In the genomic region with DNA sequence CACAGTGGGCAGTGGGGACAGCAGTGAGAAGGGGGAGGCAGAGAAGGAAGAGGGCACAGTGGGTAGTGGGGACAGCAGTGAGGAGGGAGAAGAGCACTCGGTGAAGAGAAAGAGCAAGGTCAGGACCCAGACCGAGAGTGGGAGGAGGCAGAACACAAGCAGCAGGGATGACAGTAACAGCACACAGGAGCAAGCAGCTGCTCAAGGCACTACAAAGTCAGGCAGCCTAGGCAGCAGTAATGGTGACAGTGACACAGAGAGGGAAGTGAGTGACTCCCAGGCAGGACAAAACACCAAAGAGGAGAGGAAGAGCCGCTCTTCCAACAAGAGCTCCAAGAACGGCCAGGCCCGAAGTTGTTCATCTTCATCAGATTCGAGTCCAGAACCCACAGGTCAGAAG, we compare ENCODE assay signal across 10 mouse cellular contexts. TPM values are rescaled to one million over a fixed set of nuclear protein-coding genes. Genes with fewer than 3 reads are reported as not detected.
DNase-seq lines count a peak whose midpoint lies in the region; ATAC-seq lines count a peak whose summit lies in the region.
"Had no signal": no experiment of that assay in that cellular context is flagged by ENCODE, and none has a peak within 500 bp of the region (broad histone marks: within the 10 kb centered on the region; RNA-seq: fewer than 3 reads in every experiment).

No protein-coding gene starts in this region.

- 52% methylated on average over 6 of the region's 6 CpGs for WGBS in kidney, embryonic 16.5 days
- 78% methylated on average over 6 of the region's 6 CpGs for WGBS in forebrain, embryonic 10.5 days
- 68% methylated on average over 6 of the region's 6 CpGs for WGBS in limb, embryonic 12.5 days
- 59% methylated on average over 6 of the region's 6 CpGs for WGBS in neural tube, embryonic 15.5 days

- H3K9me3 ChIP-seq in kidney, embryonic 16.5 days (ENCODE audit: low read length): no peaks in the 10 kb centered on the region
- no peaks in the 10 kb centered on the region for H3K9me3 ChIP-seq in forebrain, embryonic 10.5 days
- H3K9me3 ChIP-seq in limb, embryonic 12.5 days: no peaks in the 10 kb centered on the region
- no peaks in the 10 kb centered on the region for H3K9me3 ChIP-seq in neural tube, embryonic 15.5 days (replicated peaks)

- H3K4me2 ChIP-seq in kidney, embryonic 16.5 days (replicated peaks; ENCODE audit: low read depth, low read length): peak overlapping the region; percentile 68
- peak overlapping the region; percentile 82 for H3K4me2 ChIP-seq in limb, embryonic 12.5 days
- peak overlapping the region; percentile 85 for H3K4me2 ChIP-seq in neural tube, embryonic 15.5 days

- H3K4me1 ChIP-seq in kidney, embryonic 16.5 days (ENCODE audit: insufficient read depth, low read length): peaks cover 26% of the 10 kb centered on the region
- peaks cover 38% of the 10 kb centered on the region for H3K4me1 ChIP-seq in forebrain, embryonic 10.5 days
- H3K4me1 ChIP-seq in limb, embryonic 12.5 days (replicated peaks): peaks cover 30% of the 10 kb centered on the region
- peaks cover 35% of the 10 kb centered on the region for H3K4me1 ChIP-seq in neural tube, embryonic 15.5 days

- H3K27ac ChIP-seq in kidney, embryonic 16.5 days (ENCODE audit: low read length): peak overlapping the region; percentile 90; the same call in 1 of the 2 replicates
- peak overlapping the region; percentile 93 for H3K27ac ChIP-seq in forebrain, embryonic 10.5 days
- peak overlapping the region; percentile 89 for H3K27ac ChIP-seq in limb, embryonic 12.5 days
- peak overlapping the region; percentile 92; the same call in 1 of the 2 replicates for H3K27ac ChIP-seq in neural tube, embryonic 15.5 days (replicated peaks)

- DNase-seq in kidney, postnatal 25 days: no peak
- no peak for DNase-seq in forebrain, embryonic 10.5 days (ENCODE audit: extremely low spot score, low spot score)
- no peak for DNase-seq in ovary, adult 18-20 months (ENCODE audit: low spot score)
- no peak for DNase-seq in right cerebral cortex, postnatal 36 days (ENCODE audit: low spot score in 2 of 2)
- no peak for DNase-seq in layer of hippocampus, adult 9-10 months (ENCODE audit: low spot score)
- DNase-seq: gastrocnemius, postnatal 10 days; right cerebral cortex, postnatal 25 days had no signal

- peak overlapping the region; percentile 67 for H3K9ac ChIP-seq in kidney, embryonic 16.5 days (replicated peaks; ENCODE audit: low read length)
- peak overlapping the region; percentile 68 for H3K9ac ChIP-seq in limb, embryonic 12.5 days (replicated peaks)
- peak overlapping the region; percentile 57 for H3K9ac ChIP-seq in neural tube, embryonic 15.5 days (replicated peaks)

- H3K4me3 ChIP-seq in kidney, embryonic 16.5 days (ENCODE audit: low read length): peak overlapping the region; percentile 75
- peak overlapping the region; percentile 72 for H3K4me3 ChIP-seq in forebrain, embryonic 10.5 days
- H3K4me3 ChIP-seq in limb, embryonic 12.5 days (replicated peaks): peak overlapping the region; percentile 69
- H3K4me3 ChIP-seq in neural tube, embryonic 15.5 days (replicated peaks): peak overlapping the region; percentile 71

- H3K27me3 ChIP-seq in kidney, embryonic 16.5 days (ENCODE audit: insufficient read depth, low read length): no peaks in the 10 kb centered on the region
- no peaks in the 10 kb centered on the region for H3K27me3 ChIP-seq in forebrain, embryonic 10.5 days (ENCODE audit: poor library complexity, severe bottlenecking)
- H3K27me3 ChIP-seq in limb, embryonic 12.5 days: no peaks in the 10 kb centered on the region
- no peaks in the 10 kb centered on the region for H3K27me3 ChIP-seq in neural tube, embryonic 15.5 days (replicated peaks)

- no peak for ATAC-seq in kidney, embryonic 16.5 days (ENCODE audit: low FRiP score, low TSS enrichment)
- no peak for ATAC-seq in limb, embryonic 12.5 days (ENCODE audit: insufficient number of reproducible peaks, insufficient read depth, low FRiP score, low TSS enrichment, low read depth)
- ATAC-seq in neural tube, embryonic 15.5 days (ENCODE audit: low FRiP score): no peak

- peaks cover 44% of the 10 kb centered on the region for H3K36me3 ChIP-seq in kidney, embryonic 16.5 days (ENCODE audit: insufficient read depth, low read length)
- peaks cover 82% of the 10 kb centered on the region for H3K36me3 ChIP-seq in forebrain, embryonic 10.5 days (replicated peaks)
- H3K36me3 ChIP-seq in limb, embryonic 12.5 days: peaks cover 73% of the 10 kb centered on the region
- H3K36me3 ChIP-seq in neural tube, embryonic 15.5 days: peaks cover 50% of the 10 kb centered on the region

RNA-seq across cellular contexts. Expression of gene Ino80e, which starts 1.6 kb away (rescaled TPM):
- polyA plus RNA-seq in kidney, embryonic 16.5 days (2015; fragmentation: Nextera tagmentation; extraction: Ambion mirVana): 75.3 and 88.0 TPM in 2 replicates
- 110 and 117 TPM in 2 replicates for polyA plus RNA-seq in forebrain, embryonic 10.5 days (2016; fragmentation: Nextera tagmentation; extraction: Ambion mirVana)
- 93.3 and 101 TPM in 2 replicates for polyA plus RNA-seq in limb, embryonic 12.5 days (2016; fragmentation: Nextera tagmentation; extraction: Ambion mirVana)
- polyA plus RNA-seq in neural tube, embryonic 15.5 days (2015; fragmentation: Nextera tagmentation; extraction: Ambion mirVana): 89.4 and 90.5 TPM in 2 replicates

RNA-seq across cellular contexts. Expression of gene Hirip3, which starts 2.0 kb away (rescaled TPM):
- polyA plus RNA-seq in kidney, embryonic 16.5 days (2015; fragmentation: Nextera tagmentation; extraction: Ambion mirVana): 32.6 and 42.7 TPM in 2 replicates
- 57.4 and 65.2 TPM in 2 replicates for polyA plus RNA-seq in forebrain, embryonic 10.5 days (2016; fragmentation: Nextera tagmentation; extraction: Ambion mirVana)
- 46.1 and 50.7 TPM in 2 replicates for polyA plus RNA-seq in limb, embryonic 12.5 days (2016; fragmentation: Nextera tagmentation; extraction: Ambion mirVana)
- 20.3 and 28.6 TPM in 2 replicates for polyA plus RNA-seq in neural tube, embryonic 15.5 days (2015; fragmentation: Nextera tagmentation; extraction: Ambion mirVana)

RNA-seq across cellular contexts. Expression of gene Doc2a, which starts 16.6 kb away (rescaled TPM):
- 7.8 and 8.7 TPM in 2 replicates for polyA plus RNA-seq in kidney, embryonic 16.5 days (2015; fragmentation: Nextera tagmentation; extraction: Ambion mirVana)
- polyA plus RNA-seq in forebrain, embryonic 10.5 days (2016; fragmentation: Nextera tagmentation; extraction: Ambion mirVana): 9.8 and 10.1 TPM in 2 replicates
- 1.5 and 2.3 TPM in 2 replicates for polyA plus RNA-seq in limb, embryonic 12.5 days (2016; fragmentation: Nextera tagmentation; extraction: Ambion mirVana)
- polyA plus RNA-seq in neural tube, embryonic 15.5 days (2015; fragmentation: Nextera tagmentation; extraction: Ambion mirVana): 36.2 and 39.3 TPM in 2 replicates

RNA-seq across cellular contexts. Expression of gene Taok2, which starts 20.7 kb away (rescaled TPM):
- polyA plus RNA-seq in kidney, embryonic 16.5 days (2015; fragmentation: Nextera tagmentation; extraction: Ambion mirVana): 58.6 and 59.9 TPM in 2 replicates
- 54.0 and 54.1 TPM in 2 replicates for polyA plus RNA-seq in forebrain, embryonic 10.5 days (2016; fragmentation: Nextera tagmentation; extraction: Ambion mirVana)
- 58.2 and 60.3 TPM in 2 replicates for polyA plus RNA-seq in limb, embryonic 12.5 days (2016; fragmentation: Nextera tagmentation; extraction: Ambion mirVana)
- 52.4 and 55.2 TPM in 2 replicates for polyA plus RNA-seq in neural tube, embryonic 15.5 days (2015; fragmentation: Nextera tagmentation; extraction: Ambion mirVana)

RNA-seq across cellular contexts. Expression of gene 4930451I11Rik, which starts 32.4 kb away (rescaled TPM):
- polyA plus RNA-seq in kidney, embryonic 16.5 days (2015; fragmentation: Nextera tagmentation; extraction: Ambion mirVana): not detected in 2 replicates
- not detected in 2 replicates for polyA plus RNA-seq in forebrain, embryonic 10.5 days (2016; fragmentation: Nextera tagmentation; extraction: Ambion mirVana)
- polyA plus RNA-seq in limb, embryonic 12.5 days (2016; fragmentation: Nextera tagmentation; extraction: Ambion mirVana): not detected in 2 replicates
- polyA plus RNA-seq in neural tube, embryonic 15.5 days (2015; fragmentation: Nextera tagmentation; extraction: Ambion mirVana): not detected in 2 replicates
